Mouse (Mus musculus) megakaryocyte, embryonic 14.5 days (primary cell): ENCODE measurements around the gene Srf. TPM values are rescaled to one million over a fixed set of nuclear protein-coding genes. Genes with fewer than 3 reads are reported as not detected.

Experiments
- H3K27me3 ChIP-seq: replicated peaks from 2 replicates; pipeline ENCODE3; 2012; ENCODE audit warnings: inconsistent platforms
- H3K36me3 ChIP-seq: replicated peaks from 2 replicates; pipeline ENCODE3; 2012; ENCODE audit warnings: low read length, inconsistent platforms, mixed read lengths
- H3K4me1 ChIP-seq: 2 replicates; pipeline ENCODE4 v1.6.1; 2012; ENCODE audit warnings: inconsistent platforms
- H3K4me3 ChIP-seq: replicated peaks from 2 replicates; pipeline ENCODE3; 2012; ENCODE audit warnings: moderate library complexity, mild to moderate bottlenecking, inconsistent platforms
- H3K9me3 ChIP-seq: 2 replicates; pipeline ENCODE4 v1.6.1; 2012; ENCODE audit warnings: inconsistent platforms
- FLI1 ChIP-seq: IDR thresholded peaks from 2 replicates; pipeline ENCODE4 v1.6.1; 2012; ENCODE audit warnings: low read length, inconsistent platforms, mixed read lengths
- GATA1 ChIP-seq: IDR thresholded peaks from 3 replicates; pipeline ENCODE4 v1.6.1; 2012; ENCODE audit warnings: mixed read lengths, low read length, inconsistent platforms, borderline replicate concordance
- polyA plus RNA-seq: library from polyadenylated mRNA; stranded (reverse); fragments of >175 nt; gene quantifications from 2 replicates; pipeline ENCODE4 v1.2.3, GENCODE M21; 2012; ENCODE audit warnings: low replicate concordance; ENCODE audit not compliant: insufficient read depth

Srf gene
- polyA plus RNA-seq, 1 experiment, result 148 TPM

GRCm38 (mm10) chr17:46525579-46526307, 30.2 kb downstream of the Srf start:
- Histone ChIP-seq H3K9me3 (no peaks in the 10 kb centered on the region), H3K4me3 (no peak overlapping the region), H3K27me3 (peaks cover 31% of the 10 kb centered on the region), H3K4me1 (peaks cover 14% of the 10 kb centered on the region), H3K36me3 (peaks cover 21% of the 10 kb centered on the region)
- no peak for TF ChIP-seq GATA1
- no peak for TF ChIP-seq FLI1

- TF ChIP-seq FLI1 (no peak), GATA1 (no peak)
- Histone ChIP-seq H3K4me3 (no peak overlapping the region), H3K9me3 (no peaks in the 10 kb centered on the region), H3K4me1 (peaks cover 20% of the 10 kb centered on the region), H3K36me3 (peaks cover 21% of the 10 kb centered on the region), H3K27me3 (peaks cover 37% of the 10 kb centered on the region)
These were observed 30.9 kb downstream of the Srf start for GRCm38 (mm10) chr17:46525065-46525464.

DNA sequence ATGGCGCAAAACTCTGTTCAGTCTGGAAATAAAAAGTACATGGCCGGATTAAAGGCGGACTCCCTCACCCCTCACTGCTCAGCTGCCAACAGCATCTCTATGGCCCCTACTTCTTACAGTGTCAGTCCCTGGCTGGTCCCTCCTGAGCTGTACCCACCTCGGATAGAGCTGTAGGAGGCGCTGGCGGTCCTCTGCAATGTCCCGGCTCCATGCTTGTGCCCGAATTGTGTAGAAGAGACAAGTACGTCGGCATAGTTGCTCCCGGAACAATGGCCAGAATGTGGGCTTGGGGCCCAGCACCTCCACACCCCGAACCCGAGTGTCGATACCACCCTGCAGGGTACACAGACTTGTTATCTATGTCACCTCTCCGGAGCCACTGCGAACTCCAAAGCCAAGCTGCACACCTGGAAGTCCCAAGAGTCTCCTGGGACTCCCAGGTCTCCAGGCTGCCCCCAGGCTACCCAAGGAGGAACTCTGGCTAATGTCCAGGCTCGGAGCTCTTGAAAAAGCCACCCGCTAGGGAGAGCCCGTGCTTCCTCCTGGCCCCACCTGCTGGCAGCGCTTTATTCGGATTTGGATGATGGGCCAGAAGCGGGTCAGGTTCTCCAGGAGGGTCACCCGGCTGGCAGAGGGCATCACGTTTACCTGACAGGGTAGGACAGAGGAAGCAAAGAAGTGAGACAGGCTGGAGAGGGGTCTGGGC, 33.9 kb downstream of the Srf start:
- TF ChIP-seq GATA1, result no peak
- no peak for TF ChIP-seq FLI1
- peaks cover 43% of the 10 kb centered on the region for H3K27me3 ChIP-seq

GRCm38 (mm10) chr17:46521174-46521573, 34.8 kb downstream of the Srf start:
- 0 out of 2 replicates have a peak, but pooled peaks cover 4% of the 10 kb centered on the region for H3K9me3 ChIP-seq
- peaks cover 11% of the 10 kb centered on the region for H3K36me3 ChIP-seq
- TF ChIP-seq GATA1 (no peak), FLI1 (no peak)
- peak overlapping the region; percentile 83 for H3K4me3 ChIP-seq
- H3K4me1 ChIP-seq, result peaks cover 24% of the 10 kb centered on the region
- H3K27me3 ChIP-seq, result peaks cover 41% of the 10 kb centered on the region

More for the DNA sequence above, 33.9 kb downstream of the Srf start:
- H3K4me3 ChIP-seq, result no peak overlapping the region
- peaks cover 14% of the 10 kb centered on the region for H3K36me3 ChIP-seq
- 0 out of 2 replicates have a peak, but pooled peaks cover 4% of the 10 kb centered on the region for H3K9me3 ChIP-seq
- H3K4me1 ChIP-seq, result peaks cover 25% of the 10 kb centered on the region

GRCm38 (mm10) chr17:46520385-46520979, 35.5 kb downstream of the Srf start:
- TF ChIP-seq FLI1 (no peak), GATA1 (no peak)
- H3K4me3 ChIP-seq, result peak overlapping the region; percentile 83
- H3K36me3 ChIP-seq, result peaks cover 9% of the 10 kb centered on the region
- H3K4me1 ChIP-seq, result peaks cover 17% of the 10 kb centered on the region
- H3K27me3 ChIP-seq, result peaks cover 39% of the 10 kb centered on the region
- H3K9me3 ChIP-seq, result 0 out of 2 replicates have a peak, but pooled peaks cover 4% of the 10 kb centered on the region

DNA sequence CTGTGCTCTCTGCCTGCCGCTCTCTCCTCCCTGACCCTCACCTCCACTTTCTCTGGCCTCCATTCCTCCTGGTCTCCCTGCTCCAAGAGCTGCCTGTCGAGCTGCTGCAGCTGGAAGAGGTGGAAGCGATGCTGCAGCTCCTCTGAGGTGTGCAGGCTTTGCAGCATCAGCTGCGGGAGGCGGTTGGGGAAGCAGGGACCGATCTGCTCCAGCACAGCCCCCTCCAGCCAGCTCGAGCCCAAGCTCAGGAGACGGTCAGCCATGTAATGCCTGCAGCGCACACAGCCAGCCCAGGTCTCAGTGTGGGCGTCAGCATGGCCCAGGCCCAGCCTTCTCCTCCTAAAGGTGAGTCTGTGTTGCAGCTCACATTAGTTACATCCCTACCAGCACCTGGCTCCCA, 36.0 kb downstream of the Srf start:
- Histone ChIP-seq H3K27me3 (peaks cover 39% of the 10 kb centered on the region), H3K36me3 (peaks cover 6% of the 10 kb centered on the region), H3K4me3 (peak overlapping the region; percentile 83), H3K9me3 (0 out of 2 replicates have a peak, but pooled peaks cover 4% of the 10 kb centered on the region), H3K4me1 (peaks cover 17% of the 10 kb centered on the region)
- no peak for TF ChIP-seq FLI1
- no peak for TF ChIP-seq GATA1

- Histone ChIP-seq H3K36me3 (peaks cover 2% of the 10 kb centered on the region), H3K4me1 (peaks cover 3% of the 10 kb centered on the region; the same call in 1 of the 2 replicates), H3K4me3 (no peak overlapping the region), H3K27me3 (peaks cover 9% of the 10 kb centered on the region), H3K9me3 (0 out of 2 replicates have a peak, but pooled peaks cover 4% of the 10 kb centered on the region)
- no peak for TF ChIP-seq FLI1
- TF ChIP-seq GATA1, result no peak
These were observed 42.6 kb downstream of the Srf start for GRCm38 (mm10) chr17:46513329-46513728.

- Histone ChIP-seq H3K27me3 (peaks cover 25% of the 10 kb centered on the region), H3K36me3 (no peaks in the 10 kb centered on the region), H3K4me3 (no peak overlapping the region), H3K9me3 (no peaks in the 10 kb centered on the region), H3K4me1 (peaks cover 6% of the 10 kb centered on the region; the same call in 1 of the 2 replicates)
- TF ChIP-seq FLI1, result no peak
- no peak for TF ChIP-seq GATA1
These were observed 44.8 kb downstream of the Srf start for GRCm38 (mm10) chr17:46511059-46511710.

DNA sequence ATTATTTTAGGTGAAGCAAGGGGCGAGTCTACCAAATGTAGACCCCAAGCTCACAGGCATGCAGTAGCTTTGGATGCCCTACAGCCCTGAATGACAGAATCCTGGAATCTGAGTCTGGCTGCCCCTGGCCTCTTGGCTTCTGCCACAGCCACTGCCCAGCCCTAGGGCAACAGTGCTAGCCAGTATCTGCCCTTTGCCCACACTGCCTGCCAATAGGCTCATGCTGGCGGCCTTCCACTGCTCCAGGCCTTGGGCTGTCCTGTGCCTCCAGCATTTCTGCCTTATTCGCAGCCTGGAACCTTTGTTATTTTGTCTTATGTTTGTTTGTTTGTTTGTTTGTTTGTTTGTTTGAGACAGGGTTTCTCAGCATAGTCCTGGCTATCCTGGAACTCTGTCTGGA, 50.4 kb downstream of the Srf start:
- H3K36me3 ChIP-seq, result peaks cover 20% of the 10 kb centered on the region
- H3K4me3 ChIP-seq, result no peak overlapping the region
- H3K4me1 ChIP-seq, result peaks cover 6% of the 10 kb centered on the region; the same call in 1 of the 2 replicates
- no peaks in the 10 kb centered on the region for H3K9me3 ChIP-seq
- TF ChIP-seq GATA1, result no peak
- TF ChIP-seq FLI1, result no peak
- H3K27me3 ChIP-seq, result peaks cover 53% of the 10 kb centered on the region
